Mouse (Mus musculus) intestine, embryonic 15.5 days (tissue): ENCODE measurements around the gene Pla2g4a. TPM values are rescaled to one million over a fixed set of nuclear protein-coding genes. Genes with fewer than 3 reads are reported as not detected.

Source experiments
- ATAC-seq: fragments of 200-750 bp; cut with Nextera tagmentation; 2 replicates; pipeline ENCODE4 v1.8.0; 2017; ENCODE audit warnings: moderate TSS enrichment, moderate library complexity
- H3K27ac ChIP-seq: fragments of 300-500 bp; sonication (generic); 2 replicates; pipeline ENCODE4 v1.5.1; 2015; ENCODE audit warnings: mild to moderate bottlenecking, inconsistent platforms
- H3K27me3 ChIP-seq: fragments of 300-500 bp; sonication (generic); replicated peaks from 2 replicates; pipeline ENCODE4 v1.6.1; 2015; ENCODE audit warnings: inconsistent platforms
- H3K36me3 ChIP-seq: fragments of 300-500 bp; sonication (generic); 2 replicates; pipeline ENCODE4 v1.6.1; 2015; ENCODE audit warnings: inconsistent platforms
- H3K4me1 ChIP-seq: fragments of 300-500 bp; sonication (generic); replicated peaks from 2 replicates; pipeline ENCODE4 v1.6.1; 2015; ENCODE audit warnings: inconsistent platforms
- H3K4me2 ChIP-seq: fragments of 300-500 bp; sonication (generic); replicated peaks from 2 replicates; pipeline ENCODE4 v1.6.1; 2015; ENCODE audit warnings: mild to moderate bottlenecking, inconsistent platforms
- H3K4me3 ChIP-seq: fragments of 300-500 bp; sonication (generic); replicated peaks from 2 replicates; pipeline ENCODE4 v1.5.1; 2015; ENCODE audit warnings: inconsistent platforms
- H3K9ac ChIP-seq: fragments of 300-500 bp; sonication (generic); 2 replicates; pipeline ENCODE4 v1.6.1; 2015; ENCODE audit warnings: inconsistent platforms
- H3K9me3 ChIP-seq: fragments of 300-500 bp; sonication (generic); 2 replicates; pipeline ENCODE4 v1.6.1; 2016; ENCODE audit warnings: inconsistent platforms
- WGBS: fragments of 180-500 bp; shearing (Covaris S2); methylation state at CpG from one replicate; pipeline ENCODE4 v1.1.7; 2015; 5-methylcytosine and 5-hydroxymethylcytosine counted together
- polyA plus RNA-seq: library from polyadenylated mRNA; unstranded; fragments of >200 nt; fragmentation: Nextera tagmentation; extraction: Ambion mirVana; gene quantifications from 2 replicates; pipeline ENCODE4 v1.2.1, GENCODE M21; 2015

Gene Pla2g4a
- polyA plus RNA-seq, 1 experiment from 2014 or later = 39.5 TPM

- Histone ChIP-seq H3K4me2 (no peak overlapping the region), H3K9me3 (no peaks in the 10 kb centered on the region), H3K9ac (no peak overlapping the region), H3K4me3 (no peak overlapping the region), H3K27ac (no peak overlapping the region), H3K36me3 (no peaks in the 10 kb centered on the region), H3K4me1 (peaks cover 2% of the 10 kb centered on the region; the same call in 1 of the 2 replicates), H3K27me3 (no peaks in the 10 kb centered on the region)
- no peak for ATAC-seq
Measured at GRCm38 (mm10) chr1:149867323-149867722, 93.8 kb downstream of the Pla2g4a start.

- peaks cover 2% of the 10 kb centered on the region; the same call in 1 of the 2 replicates for H3K4me1 ChIP-seq
- no peaks in the 10 kb centered on the region for H3K36me3 ChIP-seq
- no peak overlapping the region for H3K9ac ChIP-seq
- H3K4me3 ChIP-seq = no peak overlapping the region
- H3K9me3 ChIP-seq = no peaks in the 10 kb centered on the region
- no peak for ATAC-seq
- H3K27me3 ChIP-seq = no peaks in the 10 kb centered on the region
- H3K4me2 ChIP-seq = no peak overlapping the region
- H3K27ac ChIP-seq = no peak overlapping the region
- WGBS = 95% methylated on average over 3 of the region's 3 CpGs
Measured at GRCm38 (mm10) chr1:149866202-149866601, 94.9 kb downstream of the Pla2g4a start.

DNA sequence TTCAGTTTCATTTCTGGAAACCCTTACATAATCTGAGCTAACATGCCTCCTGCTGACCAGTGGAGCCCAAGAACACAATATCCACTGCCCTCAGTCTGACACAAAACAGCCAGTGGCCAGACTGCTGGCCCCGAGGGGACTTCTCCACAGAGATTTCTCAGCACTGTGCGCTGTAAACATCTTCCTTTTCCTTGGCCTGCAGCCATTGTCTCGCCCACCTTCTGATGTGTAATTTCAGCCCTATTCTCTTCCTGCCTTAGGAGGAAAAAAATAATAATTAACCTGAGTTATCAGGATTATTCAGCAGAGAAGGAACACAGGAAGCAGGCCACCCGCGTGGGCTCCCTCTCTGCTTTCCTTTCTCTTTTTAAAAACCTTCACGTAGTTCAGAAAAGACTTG is 98.3 kb downstream of the Pla2g4a start:
- Histone ChIP-seq H3K4me1 (peaks cover 2% of the 10 kb centered on the region; the same call in 1 of the 2 replicates), H3K36me3 (no peaks in the 10 kb centered on the region), H3K9me3 (no peaks in the 10 kb centered on the region), H3K4me3 (no peak overlapping the region), H3K4me2 (no peak overlapping the region; the same call in 1 of the 2 replicates), H3K27ac (no peak overlapping the region), H3K9ac (no peak overlapping the region), H3K27me3 (no peaks in the 10 kb centered on the region)
- 40% methylated on average over 6 of the region's 6 CpGs for WGBS
- peak; percentile 51 for ATAC-seq

DNA sequence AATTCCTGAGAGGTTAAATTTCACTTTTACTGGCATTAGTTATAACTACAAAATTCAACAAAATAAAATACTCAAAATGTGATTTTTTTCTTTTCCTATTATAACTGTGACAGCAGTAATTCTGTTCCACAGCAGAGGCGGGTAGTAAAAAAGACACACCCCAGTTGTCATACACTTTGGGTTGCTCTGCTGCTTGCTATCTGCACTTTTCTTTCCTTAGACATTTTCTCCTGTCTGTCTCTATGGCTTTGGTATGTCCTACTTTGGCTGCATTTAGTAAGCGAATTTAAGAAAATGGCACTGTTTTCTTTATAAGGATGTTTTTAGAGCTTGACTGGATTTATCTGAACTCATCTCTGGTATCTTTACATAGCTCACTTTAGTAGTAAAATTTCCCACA is 98.9 kb downstream of the Pla2g4a start:
- H3K36me3 ChIP-seq = no peaks in the 10 kb centered on the region
- 73% methylated on average over 2 of the region's 2 CpGs for WGBS
- no peaks in the 10 kb centered on the region for H3K27me3 ChIP-seq
- no peak overlapping the region for H3K27ac ChIP-seq
- H3K9ac ChIP-seq = no peak overlapping the region
- no peaks in the 10 kb centered on the region for H3K9me3 ChIP-seq
- peaks cover 2% of the 10 kb centered on the region; the same call in 1 of the 2 replicates for H3K4me1 ChIP-seq
- H3K4me2 ChIP-seq = no peak overlapping the region
- no peak overlapping the region for H3K4me3 ChIP-seq
- ATAC-seq = no peak

- Histone ChIP-seq H3K9me3 (no peaks in the 10 kb centered on the region), H3K9ac (no peak overlapping the region), H3K4me2 (no peak overlapping the region), H3K36me3 (no peaks in the 10 kb centered on the region), H3K4me1 (peaks cover 2% of the 10 kb centered on the region; the same call in 1 of the 2 replicates), H3K4me3 (no peak overlapping the region), H3K27ac (no peak overlapping the region), H3K27me3 (no peaks in the 10 kb centered on the region)
- ATAC-seq = no peak
- WGBS = 57% methylated on average over 2 of the region's 2 CpGs
Measured at GRCm38 (mm10) chr1:149861543-149861942, 99.5 kb downstream of the Pla2g4a start.

DNA sequence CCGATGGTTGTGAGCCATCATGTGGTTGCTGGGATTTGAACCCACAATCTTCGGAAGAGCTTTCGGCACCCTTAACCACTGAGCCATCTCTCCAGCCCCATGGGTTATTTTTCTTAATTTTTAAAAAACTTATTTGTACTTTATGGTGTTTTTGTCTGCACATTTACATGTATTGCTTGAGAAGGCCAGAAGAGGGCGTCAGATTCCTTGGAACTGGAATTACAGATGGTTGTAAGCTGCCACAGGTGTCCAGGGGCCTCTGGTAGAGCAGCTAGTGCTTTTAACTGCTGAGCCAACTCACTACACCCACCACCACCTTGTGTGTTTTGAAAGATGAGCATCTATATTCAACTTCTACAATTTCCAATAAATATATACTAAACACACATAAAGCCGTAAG is 102.4 kb downstream of the Pla2g4a start:
- Histone ChIP-seq H3K9me3 (no peaks in the 10 kb centered on the region), H3K4me1 (peaks cover 2% of the 10 kb centered on the region; the same call in 1 of the 2 replicates), H3K9ac (no peak overlapping the region), H3K4me3 (no peak overlapping the region), H3K27me3 (no peaks in the 10 kb centered on the region), H3K27ac (no peak overlapping the region), H3K4me2 (no peak overlapping the region), H3K36me3 (no peaks in the 10 kb centered on the region)
- 76% methylated on average over 5 of the region's 5 CpGs for WGBS
- ATAC-seq = no peak

GRCm38 (mm10) chr1:149856720-149857119 is 104.4 kb downstream of the Pla2g4a start:
- ATAC-seq = no peak
- Histone ChIP-seq H3K36me3 (no peaks in the 10 kb centered on the region), H3K9me3 (no peaks in the 10 kb centered on the region), H3K4me1 (no peaks in the 10 kb centered on the region), H3K9ac (no peak overlapping the region), H3K4me3 (no peak overlapping the region), H3K27me3 (no peaks in the 10 kb centered on the region), H3K4me2 (no peak overlapping the region), H3K27ac (no peak overlapping the region)
- 41% methylated on average over 9 of the region's 9 CpGs for WGBS

- no peak overlapping the region for H3K4me3 ChIP-seq
- H3K9me3 ChIP-seq = no peaks in the 10 kb centered on the region
- H3K27me3 ChIP-seq = no peaks in the 10 kb centered on the region
- no peak for ATAC-seq
- no peak overlapping the region for H3K27ac ChIP-seq
- H3K36me3 ChIP-seq = no peaks in the 10 kb centered on the region
- H3K4me1 ChIP-seq = no peaks in the 10 kb centered on the region
- WGBS = 72% methylated on average over 4 of the region's 4 CpGs
- no peak overlapping the region for H3K4me2 ChIP-seq
- H3K9ac ChIP-seq = no peak overlapping the region
Measured at GRCm38 (mm10) chr1:149855581-149855980, 105.5 kb downstream of the Pla2g4a start.

- Histone ChIP-seq H3K36me3 (no peaks in the 10 kb centered on the region), H3K9me3 (no peaks in the 10 kb centered on the region), H3K4me2 (no peak overlapping the region), H3K27me3 (no peaks in the 10 kb centered on the region), H3K4me1 (no peaks in the 10 kb centered on the region), H3K4me3 (no peak overlapping the region), H3K27ac (no peak overlapping the region), H3K9ac (no peak overlapping the region)
- ATAC-seq = no peak
- 52% methylated on average over 7 of the region's 7 CpGs for WGBS
Measured at GRCm38 (mm10) chr1:149854867-149855266, 106.2 kb downstream of the Pla2g4a start.

DNA sequence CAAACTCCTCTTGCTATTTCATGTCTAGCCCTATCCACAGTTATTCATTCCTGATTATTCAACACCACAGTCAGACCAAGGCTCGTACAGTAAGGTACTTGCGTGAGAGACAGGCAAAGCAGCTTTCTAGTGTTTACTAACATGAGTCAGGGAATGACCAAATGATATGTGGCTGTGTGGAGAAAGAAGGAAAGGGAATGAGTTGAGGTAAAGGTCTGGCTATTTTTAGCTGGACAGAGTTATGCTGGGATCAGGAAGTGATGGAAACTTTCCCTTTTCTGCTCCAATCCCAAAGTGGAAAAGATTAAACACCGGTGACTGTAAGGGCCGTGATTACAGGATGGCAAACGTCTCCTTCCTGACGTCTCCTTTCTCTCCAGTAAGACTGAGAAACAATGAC is 114.4 kb downstream of the Pla2g4a start:
- H3K27me3 ChIP-seq = no peaks in the 10 kb centered on the region
- no peaks in the 10 kb centered on the region for H3K36me3 ChIP-seq
- H3K4me1 ChIP-seq = no peaks in the 10 kb centered on the region
- ATAC-seq = no peak
- no peaks in the 10 kb centered on the region for H3K9me3 ChIP-seq
- H3K9ac ChIP-seq = no peak overlapping the region
- H3K4me2 ChIP-seq = no peak overlapping the region
- no peak overlapping the region for H3K4me3 ChIP-seq
- 39% methylated on average over 6 of the region's 6 CpGs for WGBS
- H3K27ac ChIP-seq = no peak overlapping the region

GRCm38 (mm10) chr1:149841845-149842244 is 119.2 kb downstream of the Pla2g4a start:
- Histone ChIP-seq H3K4me2 (no peak overlapping the region), H3K4me1 (no peaks in the 10 kb centered on the region), H3K27ac (no peak overlapping the region), H3K9ac (no peak overlapping the region), H3K27me3 (no peaks in the 10 kb centered on the region), H3K36me3 (no peaks in the 10 kb centered on the region), H3K4me3 (no peak overlapping the region), H3K9me3 (no peaks in the 10 kb centered on the region)
- WGBS = 93% methylated on average over 1 of the region's 1 CpGs
- no peak for ATAC-seq

GRCm38 (mm10) chr1:149840961-149841416 is 120.1 kb downstream of the Pla2g4a start:
- Histone ChIP-seq H3K4me2 (no peak overlapping the region), H3K9me3 (no peaks in the 10 kb centered on the region), H3K27me3 (no peaks in the 10 kb centered on the region), H3K9ac (no peak overlapping the region), H3K27ac (no peak overlapping the region), H3K4me1 (no peaks in the 10 kb centered on the region), H3K36me3 (no peaks in the 10 kb centered on the region), H3K4me3 (no peak overlapping the region)
- 83% methylated on average over 4 of the region's 4 CpGs for WGBS
- ATAC-seq = no peak

- Histone ChIP-seq H3K36me3 (no peaks in the 10 kb centered on the region), H3K4me1 (no peaks in the 10 kb centered on the region), H3K27ac (no peak overlapping the region), H3K9ac (no peak overlapping the region), H3K27me3 (no peaks in the 10 kb centered on the region), H3K4me2 (no peak overlapping the region), H3K4me3 (no peak overlapping the region), H3K9me3 (no peaks in the 10 kb centered on the region)
- 94% methylated on average over 3 of the region's 3 CpGs for WGBS
- ATAC-seq = no peak
Measured at GRCm38 (mm10) chr1:149840312-149840930, 120.7 kb downstream of the Pla2g4a start.
